Mouse (Mus musculus): Measurements from ENCODE around the gene Dpm3. TPM values are rescaled to one million over a fixed set of nuclear protein-coding genes. Genes with fewer than 3 reads are reported as not detected.

Gene Dpm3
- total and polyA plus RNA-seq, 2 experiments from 2014 or later: 97.8 to 347 TPM

DNA sequence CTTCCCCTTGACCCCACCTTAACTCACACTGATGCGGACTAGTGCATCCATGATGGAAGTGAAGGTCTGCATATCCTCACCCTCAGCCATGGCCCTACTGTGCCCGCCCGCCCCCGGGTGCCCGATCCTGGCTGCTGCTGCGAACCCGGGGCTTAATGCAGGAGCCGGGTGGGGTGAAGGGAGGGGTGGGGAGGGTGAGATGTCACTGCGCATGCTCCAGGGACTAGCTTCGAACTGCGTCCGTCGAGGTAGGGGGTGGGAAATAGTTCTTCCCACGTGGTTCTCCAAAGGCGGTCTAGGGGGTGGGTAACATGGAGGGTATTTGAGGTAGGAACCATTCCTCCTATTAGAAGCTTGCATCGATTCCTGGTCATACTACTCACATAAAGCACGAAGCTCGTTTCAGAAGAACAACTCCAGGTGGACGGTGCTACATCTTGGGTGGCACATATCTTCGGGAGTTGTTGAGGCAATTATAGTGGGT is 13.4 kb upstream of the Dpm3 start, which contains the start of gene Krtcap2:
Gene Krtcap2, plus strand, starts transcription at position 279 of the 484 bp plus-strand sequence.
- Histone ChIP-seq H3K27me3 (ENCODE audit: insufficient read depth, low read length) (no peaks in the 10 kb centered on the region), H3K9ac (replicated peaks; ENCODE audit: low read length) (peak within 1 kb of the TSS; percentile 77), H3K4me1 (ENCODE audit: insufficient read depth, low read length) (peaks cover 18% of the 10 kb centered on the region), H3K4me3 (ENCODE audit: low read length) (peak within 1 kb of the TSS; percentile 68), H3K9me3 (ENCODE audit: low read length) (no peaks in the 10 kb centered on the region), H3K27ac (peak within 1 kb of the TSS; percentile 89), H3K4me2 (ENCODE audit: low read depth, low read length) (peak within 1 kb of the TSS; percentile 90), H3K36me3 (ENCODE audit: insufficient read depth, low read length) (peaks cover 14% of the 10 kb centered on the region; the same call in 1 of the 2 replicates)
- peak; percentile 72 for ATAC-seq
- no peak for TF ChIP-seq CTCF (IDR thresholded peaks at IDR 0.05; ENCODE audit: low read depth)
- 2% methylated on average over 20 of the region's 20 CpGs for WGBS
- peak; percentile 93 for DNase-seq (ENCODE audit: low spot score)

DNA sequence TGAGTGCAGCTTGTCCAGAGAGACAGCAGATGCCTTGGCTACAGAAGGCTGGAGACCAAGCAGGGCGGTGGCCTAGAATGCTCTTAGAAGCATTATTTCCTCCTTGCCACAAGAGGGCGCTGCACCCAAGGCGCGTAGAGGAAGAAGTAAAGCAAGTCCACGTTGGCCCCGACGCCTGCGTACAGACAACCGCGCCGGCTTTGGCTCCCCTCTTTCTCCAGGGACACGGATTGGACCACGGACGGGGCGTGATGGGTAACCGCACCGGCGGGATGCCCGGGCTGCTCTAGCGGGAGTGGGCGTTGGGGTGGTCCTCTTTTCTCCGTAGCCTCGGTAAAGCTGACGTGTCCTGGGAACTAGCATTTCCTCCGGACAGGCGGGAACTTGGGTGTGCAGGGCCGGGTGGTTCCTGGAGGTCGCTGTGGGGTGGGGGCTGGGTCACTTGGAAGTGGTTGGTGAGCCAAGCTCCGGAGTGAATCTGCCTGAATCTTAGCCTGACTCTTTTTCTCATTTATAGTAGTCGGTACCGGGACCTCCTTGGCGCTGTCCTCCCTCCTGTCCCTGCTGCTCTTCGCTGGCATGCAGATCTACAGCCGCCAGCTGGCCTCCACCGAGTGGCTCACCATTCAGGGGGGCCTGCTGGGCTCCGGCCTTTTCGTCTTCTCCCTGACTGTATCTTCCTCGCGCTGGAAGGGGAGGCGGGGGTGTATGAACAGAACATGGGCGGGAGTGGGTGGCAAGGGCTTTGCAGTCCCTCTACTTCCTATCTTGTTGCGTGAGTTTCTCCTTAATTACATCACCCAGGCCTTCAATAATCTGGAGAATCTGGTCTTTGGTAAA is 12.7 kb upstream of the Dpm3 start, which contains the start of gene Trim46:
Gene Trim46, minus strand, starts transcription at position 49 of the 840 bp plus-strand sequence.
- TF ChIP-seq CTCF (IDR thresholded peaks at IDR 0.05; ENCODE audit: low read depth): peak; percentile 99
- Histone ChIP-seq H3K4me3 (ENCODE audit: low read length) (peak within 1 kb of the TSS; percentile 68), H3K4me1 (ENCODE audit: insufficient read depth, low read length) (peaks cover 25% of the 10 kb centered on the region)

DNA sequence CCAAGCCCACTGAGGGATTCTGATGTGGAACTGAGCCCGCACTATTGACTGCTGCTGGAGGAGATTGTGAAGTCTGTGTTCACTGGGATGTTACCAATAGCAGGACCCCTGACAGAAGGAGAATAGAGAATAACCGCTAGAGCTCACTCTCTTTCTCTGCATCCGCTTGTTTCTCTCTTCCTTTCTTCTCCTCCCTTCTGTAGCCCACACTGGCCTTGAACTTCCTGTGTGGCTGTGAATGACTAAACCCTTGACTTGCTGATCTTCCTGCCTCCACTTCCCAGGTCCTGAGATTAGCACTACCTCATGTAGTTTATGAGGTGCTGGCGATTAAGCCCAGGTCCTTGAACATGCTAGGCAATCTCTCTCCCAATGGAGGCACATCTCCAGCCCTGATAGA is 11.7 kb upstream of the Dpm3 start:
- no peak for ATAC-seq
- DNase-seq (ENCODE audit: low spot score): no peak
- no peaks in the 10 kb centered on the region for H3K27me3 ChIP-seq (ENCODE audit: insufficient read depth, low read length)
- H3K27ac ChIP-seq: no peak overlapping the region
- TF ChIP-seq CTCF (IDR thresholded peaks at IDR 0.05; ENCODE audit: low read depth): no peak
- H3K9me3 ChIP-seq (ENCODE audit: low read length): no peaks in the 10 kb centered on the region
- H3K9ac ChIP-seq (replicated peaks; ENCODE audit: low read length): peak overlapping the region; percentile 77; the same call in 1 of the 2 replicates
- H3K36me3 ChIP-seq (ENCODE audit: insufficient read depth, low read length): 0 out of 2 replicates have a peak, but pooled peaks cover 1% of the 10 kb centered on the region
- peaks cover 25% of the 10 kb centered on the region for H3K4me1 ChIP-seq (ENCODE audit: insufficient read depth, low read length)
- peak overlapping the region; percentile 90 for H3K4me2 ChIP-seq (ENCODE audit: low read depth, low read length)
- WGBS: 91% methylated on average over 4 of the region's 4 CpGs
- no peak overlapping the region for H3K4me3 ChIP-seq (ENCODE audit: low read length)

More for the DNA sequence above, 12.7 kb upstream of the Dpm3 start, which contains the start of gene Trim46:
- Histone ChIP-seq H3K27ac (peak within 1 kb of the TSS; percentile 89), H3K36me3 (ENCODE audit: insufficient read depth, low read length) (peaks cover 9% of the 10 kb centered on the region; the same call in 1 of the 2 replicates), H3K4me2 (ENCODE audit: low read depth, low read length) (peak within 1 kb of the TSS; percentile 90), H3K9me3 (ENCODE audit: low read length) (no peaks in the 10 kb centered on the region), H3K27me3 (ENCODE audit: insufficient read depth, low read length) (no peaks in the 10 kb centered on the region), H3K9ac (replicated peaks; ENCODE audit: low read length) (peak within 1 kb of the TSS; percentile 77)
- WGBS: under 1% methylated on average over 34 of the region's 42 CpGs
- DNase-seq (ENCODE audit: low spot score): peak; percentile 96
- ATAC-seq: peak; percentile 77

DNA sequence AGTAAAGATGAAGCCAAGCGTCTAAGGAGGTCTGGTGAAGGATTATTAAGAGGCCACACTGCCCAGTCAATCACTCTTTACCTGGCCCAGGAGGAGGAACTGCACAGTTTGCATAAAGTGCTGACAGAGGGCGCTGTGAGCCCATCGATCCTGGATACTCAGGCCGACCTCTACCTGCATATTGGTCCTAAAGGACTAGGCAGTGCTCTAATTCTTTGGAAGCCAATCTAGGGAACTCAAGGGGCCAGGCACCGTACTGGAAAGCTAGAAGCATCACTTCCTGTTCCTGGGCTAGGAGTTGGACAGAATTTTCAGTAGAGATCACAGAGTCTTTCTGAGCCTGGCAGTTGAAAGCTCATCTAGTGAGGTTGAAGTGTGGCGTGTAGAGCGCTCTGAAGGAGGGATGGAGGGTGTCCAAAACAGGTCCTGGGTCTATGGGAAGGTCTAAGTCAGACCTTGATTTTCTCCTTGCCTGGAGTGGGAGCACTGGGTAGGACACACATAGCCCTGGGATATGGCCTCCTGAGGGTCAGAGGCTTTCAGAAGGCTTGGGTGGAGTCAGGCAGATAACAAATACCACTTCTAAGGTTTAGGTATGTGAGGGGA is 8.6 kb upstream of the Dpm3 start:
- Histone ChIP-seq H3K4me1 (ENCODE audit: insufficient read depth, low read length) (peaks cover 13% of the 10 kb centered on the region; the same call in 1 of the 2 replicates), H3K4me3 (ENCODE audit: low read length) (no peak overlapping the region), H3K36me3 (ENCODE audit: insufficient read depth, low read length) (no peaks in the 10 kb centered on the region), H3K27ac (peak overlapping the region; percentile 27; the same call in 1 of the 2 replicates), H3K9me3 (ENCODE audit: low read length) (no peaks in the 10 kb centered on the region), H3K27me3 (ENCODE audit: insufficient read depth, low read length) (no peaks in the 10 kb centered on the region), H3K9ac (replicated peaks; ENCODE audit: low read length) (no peak overlapping the region), H3K4me2 (ENCODE audit: low read depth, low read length) (no peak overlapping the region)
- DNase-seq (ENCODE audit: low spot score) (peak; percentile 71), ATAC-seq (no peak)
- peak; percentile 77 for TF ChIP-seq CTCF (IDR thresholded peaks at IDR 0.05; ENCODE audit: low read depth)
- 21% methylated on average over 7 of the region's 7 CpGs for WGBS

DNA sequence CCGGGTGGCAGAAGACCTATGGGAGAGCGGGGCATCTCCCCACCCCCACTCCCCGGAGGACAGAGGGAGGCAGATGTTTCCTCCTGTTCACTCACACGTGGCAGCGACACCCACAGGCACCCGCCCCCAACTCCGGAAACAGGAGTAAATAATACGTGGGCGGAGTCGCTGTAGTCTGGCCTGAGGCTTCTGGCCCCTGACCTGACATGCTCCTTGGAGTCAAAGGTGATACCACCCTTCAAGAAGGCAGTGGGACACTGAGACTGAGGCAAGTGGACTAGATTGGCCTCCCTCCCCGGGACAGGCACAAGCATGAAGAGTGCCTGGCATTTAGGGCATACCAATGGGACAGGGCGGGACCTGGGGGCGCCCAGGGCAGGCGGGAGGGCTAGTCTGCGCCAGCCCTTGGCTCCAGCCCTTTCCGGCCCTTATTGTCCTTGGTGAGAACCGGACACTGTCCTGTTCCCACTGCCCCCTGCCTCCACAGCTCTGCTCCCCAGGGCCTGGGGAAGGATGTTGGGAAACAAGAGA is 7.7 kb upstream of the Dpm3 start:
- H3K4me3 ChIP-seq (ENCODE audit: low read length): no peak overlapping the region
- TF ChIP-seq CTCF (IDR thresholded peaks at IDR 0.05; ENCODE audit: low read depth): no peak
- no peaks in the 10 kb centered on the region for H3K36me3 ChIP-seq (ENCODE audit: insufficient read depth, low read length)
- H3K9ac ChIP-seq (replicated peaks; ENCODE audit: low read length): no peak overlapping the region
- WGBS: 8% methylated on average over 17 of the region's 17 CpGs
- H3K4me1 ChIP-seq (ENCODE audit: insufficient read depth, low read length): peaks cover 13% of the 10 kb centered on the region; the same call in 1 of the 2 replicates
- no peaks in the 10 kb centered on the region for H3K27me3 ChIP-seq (ENCODE audit: insufficient read depth, low read length)
- peak overlapping the region; percentile 25 for H3K4me2 ChIP-seq (ENCODE audit: low read depth, low read length)
- ATAC-seq (peak; percentile 37; the same call in 1 of the 2 replicates), DNase-seq (ENCODE audit: low spot score) (no peak)
- no peaks in the 10 kb centered on the region for H3K9me3 ChIP-seq (ENCODE audit: low read length)
- H3K27ac ChIP-seq: no peak overlapping the region

DNA sequence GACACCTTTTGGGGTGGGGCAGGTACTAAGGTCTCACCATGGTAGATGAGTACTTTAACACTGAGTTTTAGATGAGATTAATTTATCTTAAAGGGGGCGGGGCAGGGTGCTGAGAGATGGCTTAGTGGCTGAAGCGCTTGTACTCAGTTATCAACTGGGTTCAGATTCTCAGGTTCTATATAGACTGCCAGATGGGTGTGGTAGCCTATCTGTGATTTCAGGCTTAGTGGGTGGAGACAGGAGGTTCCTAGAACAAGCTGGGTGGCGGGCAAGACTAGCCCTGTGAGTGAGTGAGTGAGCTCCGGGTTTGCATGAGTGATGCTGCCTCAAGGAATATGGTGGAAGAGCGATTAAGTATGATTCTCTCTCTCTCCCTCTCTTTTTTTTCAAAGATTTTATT is 4.2 kb upstream of the Dpm3 start:
- H3K9ac ChIP-seq (replicated peaks; ENCODE audit: low read length): no peak overlapping the region
- TF ChIP-seq CTCF (IDR thresholded peaks at IDR 0.05; ENCODE audit: low read depth): no peak
- DNase-seq (ENCODE audit: low spot score) (no peak), ATAC-seq (no peak)
- no peak overlapping the region for H3K27ac ChIP-seq
- 93% methylated on average over 5 of the region's 5 CpGs for WGBS
- H3K27me3 ChIP-seq (ENCODE audit: insufficient read depth, low read length): no peaks in the 10 kb centered on the region
- H3K4me2 ChIP-seq (ENCODE audit: low read depth, low read length): no peak overlapping the region
- H3K9me3 ChIP-seq (ENCODE audit: low read length): no peaks in the 10 kb centered on the region
- no peak overlapping the region for H3K4me3 ChIP-seq (ENCODE audit: low read length)
- H3K36me3 ChIP-seq (ENCODE audit: insufficient read depth, low read length): no peaks in the 10 kb centered on the region
- H3K4me1 ChIP-seq (ENCODE audit: insufficient read depth, low read length): 0 out of 2 replicates have a peak, but pooled peaks cover 7% of the 10 kb centered on the region

All from hindbrain, postnatal 0 days (tissue).